Mouse (Mus musculus) intestine, embryonic 15.5 days (tissue): ENCODE measurements around the gene Mdp1. TPM values are rescaled to one million over a fixed set of nuclear protein-coding genes. Genes with fewer than 3 reads are reported as not detected.

Source experiments
- ATAC-seq: fragments of 200-750 bp; cut with Nextera tagmentation; 2 replicates; pipeline ENCODE4 v1.8.0; 2017; ENCODE audit warnings: moderate TSS enrichment, moderate library complexity
- H3K27ac ChIP-seq: fragments of 300-500 bp; sonication (generic); 2 replicates; pipeline ENCODE4 v1.5.1; 2015; ENCODE audit warnings: mild to moderate bottlenecking, inconsistent platforms
- H3K27me3 ChIP-seq: fragments of 300-500 bp; sonication (generic); replicated peaks from 2 replicates; pipeline ENCODE4 v1.6.1; 2015; ENCODE audit warnings: inconsistent platforms
- H3K36me3 ChIP-seq: fragments of 300-500 bp; sonication (generic); 2 replicates; pipeline ENCODE4 v1.6.1; 2015; ENCODE audit warnings: inconsistent platforms
- H3K4me1 ChIP-seq: fragments of 300-500 bp; sonication (generic); replicated peaks from 2 replicates; pipeline ENCODE4 v1.6.1; 2015; ENCODE audit warnings: inconsistent platforms
- H3K4me2 ChIP-seq: fragments of 300-500 bp; sonication (generic); replicated peaks from 2 replicates; pipeline ENCODE4 v1.6.1; 2015; ENCODE audit warnings: mild to moderate bottlenecking, inconsistent platforms
- H3K4me3 ChIP-seq: fragments of 300-500 bp; sonication (generic); replicated peaks from 2 replicates; pipeline ENCODE4 v1.5.1; 2015; ENCODE audit warnings: inconsistent platforms
- H3K9ac ChIP-seq: fragments of 300-500 bp; sonication (generic); 2 replicates; pipeline ENCODE4 v1.6.1; 2015; ENCODE audit warnings: inconsistent platforms
- H3K9me3 ChIP-seq: fragments of 300-500 bp; sonication (generic); 2 replicates; pipeline ENCODE4 v1.6.1; 2016; ENCODE audit warnings: inconsistent platforms
- WGBS: fragments of 180-500 bp; shearing (Covaris S2); methylation state at CpG from one replicate; pipeline ENCODE4 v1.1.7; 2015; 5-methylcytosine and 5-hydroxymethylcytosine counted together
- polyA plus RNA-seq: library from polyadenylated mRNA; unstranded; fragments of >200 nt; fragmentation: Nextera tagmentation; extraction: Ambion mirVana; gene quantifications from 2 replicates; pipeline ENCODE4 v1.2.1, GENCODE M21; 2015

Gene Mdp1
- polyA plus RNA-seq: 58.4 and 62.1 TPM in 2 replicates

GRCm38 (mm10) chr14:55659960-55660573 lies at the start of gene Mdp1:
Gene Mdp1, minus strand, starts transcription at chr14:55660508.
- peaks cover 4% of the 10 kb centered on the region; the same call in 1 of the 2 replicates for H3K4me1 ChIP-seq
- peak within 1 kb of the TSS; percentile 74 for H3K9ac ChIP-seq
- no peaks in the 10 kb centered on the region for H3K9me3 ChIP-seq
- peaks cover 12% of the 10 kb centered on the region for H3K36me3 ChIP-seq
- ATAC-seq: peak; percentile 92
- peak within 1 kb of the TSS; percentile 61 for H3K4me2 ChIP-seq
- under 1% methylated on average over 39 of the region's 39 CpGs for WGBS
- H3K27me3 ChIP-seq: no peaks in the 10 kb centered on the region
- peak within 1 kb of the TSS; percentile 60; the same call in 1 of the 2 replicates for H3K27ac ChIP-seq
- peak within 1 kb of the TSS; percentile 61 for H3K4me3 ChIP-seq

- Histone ChIP-seq H3K9ac (no peak overlapping the region), H3K27ac (no peak overlapping the region), H3K4me1 (peaks cover 13% of the 10 kb centered on the region), H3K4me2 (no peak overlapping the region), H3K9me3 (no peaks in the 10 kb centered on the region), H3K4me3 (no peak overlapping the region), H3K27me3 (peaks cover 4% of the 10 kb centered on the region; the same call in 1 of the 2 replicates), H3K36me3 (no peaks in the 10 kb centered on the region)
- WGBS: 85% methylated on average over 4 of the region's 4 CpGs
- no peak for ATAC-seq
Observed at GRCm38 (mm10) chr14:55709509-55709908, 49.2 kb upstream of the Mdp1 start.

GRCm38 (mm10) chr14:55707397-55707796 lies 47.1 kb upstream of the Mdp1 start:
- H3K4me3 ChIP-seq: no peak overlapping the region
- no peak overlapping the region for H3K9ac ChIP-seq
- H3K4me2 ChIP-seq: no peak overlapping the region
- peaks cover 1% of the 10 kb centered on the region; the same call in 1 of the 2 replicates for H3K27me3 ChIP-seq
- H3K36me3 ChIP-seq: no peaks in the 10 kb centered on the region
- ATAC-seq: no peak
- no peaks in the 10 kb centered on the region for H3K4me1 ChIP-seq
- WGBS: 78% methylated on average over 5 of the region's 5 CpGs
- no peaks in the 10 kb centered on the region for H3K9me3 ChIP-seq
- H3K27ac ChIP-seq: no peak overlapping the region

- 87% methylated on average over 8 of the region's 8 CpGs for WGBS
- Histone ChIP-seq H3K4me3 (no peak overlapping the region), H3K4me1 (no peaks in the 10 kb centered on the region), H3K4me2 (no peak overlapping the region), H3K9me3 (no peaks in the 10 kb centered on the region), H3K27ac (no peak overlapping the region), H3K36me3 (no peaks in the 10 kb centered on the region), H3K27me3 (no peaks in the 10 kb centered on the region), H3K9ac (no peak overlapping the region)
- no peak for ATAC-seq
Observed at GRCm38 (mm10) chr14:55706051-55706600, 45.8 kb upstream of the Mdp1 start.

GRCm38 (mm10) chr14:55702761-55703160 lies 42.5 kb upstream of the Mdp1 start:
- Histone ChIP-seq H3K9me3 (no peaks in the 10 kb centered on the region), H3K9ac (no peak overlapping the region), H3K27ac (no peak overlapping the region), H3K36me3 (no peaks in the 10 kb centered on the region), H3K4me2 (no peak overlapping the region), H3K4me3 (no peak overlapping the region), H3K4me1 (no peaks in the 10 kb centered on the region), H3K27me3 (no peaks in the 10 kb centered on the region)
- WGBS: 49% methylated on average over 6 of the region's 6 CpGs
- ATAC-seq: no peak

- Histone ChIP-seq H3K27me3 (no peaks in the 10 kb centered on the region), H3K4me3 (no peak overlapping the region), H3K9me3 (no peaks in the 10 kb centered on the region), H3K9ac (no peak overlapping the region), H3K4me2 (no peak overlapping the region), H3K4me1 (no peaks in the 10 kb centered on the region), H3K36me3 (no peaks in the 10 kb centered on the region), H3K27ac (no peak overlapping the region)
- WGBS: 66% methylated on average over 9 of the region's 9 CpGs
- ATAC-seq: no peak
Observed at GRCm38 (mm10) chr14:55701131-55701530, 40.8 kb upstream of the Mdp1 start.

- no peak overlapping the region for H3K27ac ChIP-seq
Observed at GRCm38 (mm10) chr14:55697226-55697625, 36.9 kb upstream of the Mdp1 start.

GRCm38 (mm10) chr14:55689433-55689832 lies 29.1 kb upstream of the Mdp1 start:
- H3K27ac ChIP-seq: no peak overlapping the region
- H3K4me1 ChIP-seq: no peaks in the 10 kb centered on the region
- no peaks in the 10 kb centered on the region for H3K9me3 ChIP-seq
- no peak for ATAC-seq
- no peaks in the 10 kb centered on the region for H3K36me3 ChIP-seq
- no peak overlapping the region for H3K4me2 ChIP-seq
- no peak overlapping the region for H3K4me3 ChIP-seq
- H3K27me3 ChIP-seq: no peaks in the 10 kb centered on the region
- 70% methylated on average over 10 of the region's 10 CpGs for WGBS
- H3K9ac ChIP-seq: no peak overlapping the region

More at GRCm38 (mm10) chr14:55697226-55697625, 36.9 kb upstream of the Mdp1 start:
- Histone ChIP-seq H3K27me3 (no peaks in the 10 kb centered on the region), H3K9ac (no peak overlapping the region), H3K9me3 (no peaks in the 10 kb centered on the region), H3K4me1 (no peaks in the 10 kb centered on the region), H3K4me2 (no peak overlapping the region), H3K36me3 (no peaks in the 10 kb centered on the region), H3K4me3 (no peak overlapping the region)
- no peak for ATAC-seq
- 79% methylated on average over 4 of the region's 4 CpGs for WGBS

GRCm38 (mm10) chr14:55682118-55682493 lies 21.8 kb upstream of the Mdp1 start:
- no peak overlapping the region for H3K27ac ChIP-seq
- WGBS: 14% methylated on average over 3 of the region's 3 CpGs
- no peaks in the 10 kb centered on the region for H3K9me3 ChIP-seq
- peaks cover 8% of the 10 kb centered on the region for H3K4me1 ChIP-seq
- H3K9ac ChIP-seq: peak overlapping the region; percentile 76
- H3K4me2 ChIP-seq: peak overlapping the region; percentile 83
- H3K36me3 ChIP-seq: peaks cover 21% of the 10 kb centered on the region
- ATAC-seq: peak; percentile 27
- no peaks in the 10 kb centered on the region for H3K27me3 ChIP-seq
- H3K4me3 ChIP-seq: peak overlapping the region; percentile 76

GRCm38 (mm10) chr14:55681160-55682117 lies 21.1 kb upstream of the Mdp1 start, which contains the start of gene Tinf2:
Gene Tinf2, minus strand, starts transcription at chr14:55681820.
- Histone ChIP-seq H3K36me3 (peaks cover 28% of the 10 kb centered on the region), H3K9ac (peak within 1 kb of the TSS; percentile 76), H3K27me3 (no peaks in the 10 kb centered on the region), H3K27ac (peak within 1 kb of the TSS; percentile 91), H3K4me3 (peak within 1 kb of the TSS; percentile 76), H3K4me1 (peaks cover 8% of the 10 kb centered on the region), H3K9me3 (no peaks in the 10 kb centered on the region), H3K4me2 (peak within 1 kb of the TSS; percentile 83)
- under 1% methylated on average over 66 of the region's 66 CpGs for WGBS
- ATAC-seq: peak; percentile 99

GRCm38 (mm10) chr14:55677615-55678014 lies 17.3 kb upstream of the Mdp1 start:
- Histone ChIP-seq H3K4me1 (peaks cover 14% of the 10 kb centered on the region), H3K36me3 (peaks cover 34% of the 10 kb centered on the region), H3K9me3 (no peaks in the 10 kb centered on the region), H3K27ac (no peak overlapping the region), H3K27me3 (no peaks in the 10 kb centered on the region), H3K9ac (no peak overlapping the region), H3K4me3 (no peak overlapping the region), H3K4me2 (no peak overlapping the region)
- 82% methylated on average over 4 of the region's 4 CpGs for WGBS
- no peak for ATAC-seq

GRCm38 (mm10) chr14:55672741-55673060 lies 12.4 kb upstream of the Mdp1 start:
- no peaks in the 10 kb centered on the region for H3K27me3 ChIP-seq
- peaks cover 17% of the 10 kb centered on the region for H3K36me3 ChIP-seq
- H3K9me3 ChIP-seq: no peaks in the 10 kb centered on the region
- no peak for ATAC-seq
- H3K4me3 ChIP-seq: peak overlapping the region; percentile 65
- H3K9ac ChIP-seq: no peak overlapping the region
- H3K4me1 ChIP-seq: peaks cover 17% of the 10 kb centered on the region; the same call in 1 of the 2 replicates
- H3K27ac ChIP-seq: no peak overlapping the region
- H3K4me2 ChIP-seq: peak overlapping the region; percentile 72
- WGBS: 70% methylated on average over 7 of the region's 7 CpGs
